Mouse (Mus musculus): Measurements from ENCODE around the gene Gstp3. TPM values are rescaled to one million over a fixed set of nuclear protein-coding genes. Genes with fewer than 3 reads are reported as not detected.
"Not testable (repeated sequence)": the region's sequence is repeated elsewhere in the genome, so short reads cannot be mapped to it uniquely, and the experiment has no call there.

Gstp3 gene
- total RNA-seq, 2 experiments from 2014 or later, result not detected

DNA sequence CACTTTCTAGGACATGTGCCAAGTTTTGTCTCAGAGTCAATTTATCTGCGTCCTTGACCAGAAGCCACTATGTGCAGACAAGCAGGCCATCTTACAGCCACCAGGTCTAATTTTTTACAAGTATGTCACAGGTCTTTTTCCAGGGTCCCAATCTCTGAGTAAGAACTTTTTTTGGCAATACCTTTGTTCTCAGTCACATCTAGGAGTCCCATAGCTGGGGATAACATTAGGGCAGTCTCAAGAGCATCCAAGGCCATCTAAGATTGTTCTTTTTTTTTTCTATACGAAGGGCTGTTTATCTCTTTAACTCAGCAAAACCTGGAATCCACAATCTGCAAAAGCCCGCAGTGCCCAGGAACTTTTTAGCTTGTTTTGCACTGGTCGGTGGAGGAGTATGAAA lies 4.0 kb upstream of the Gstp3 start:
- DNase-seq (ENCODE audit: low spot score in 2 of 2), result not testable (repeated sequence)

DNA sequence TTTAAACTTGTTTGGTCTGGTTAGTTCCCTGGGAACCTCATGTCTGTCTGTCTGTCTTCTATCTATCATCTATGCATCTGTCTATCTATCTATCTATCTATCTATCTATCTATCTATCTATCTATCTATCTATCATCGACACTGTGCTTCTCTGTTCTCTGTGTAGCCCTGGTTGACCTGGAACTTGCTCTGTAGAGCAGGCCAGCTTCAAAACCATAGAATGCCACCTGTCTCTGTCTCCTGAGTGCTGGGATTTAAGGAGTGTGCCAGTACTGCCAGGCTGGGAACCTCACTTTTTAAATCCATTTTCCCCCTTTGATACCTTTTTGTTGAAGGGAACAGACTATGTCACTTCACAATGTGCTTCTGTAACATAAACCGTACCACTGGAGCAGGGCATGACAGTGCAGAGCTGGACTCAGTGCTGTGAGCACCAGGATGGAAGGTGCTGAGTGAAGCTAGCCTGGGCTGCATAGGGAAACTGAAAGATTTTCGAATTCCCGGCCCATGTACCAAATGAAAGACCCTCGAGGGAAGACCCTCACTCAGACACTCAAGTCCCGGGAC lies 1.6 kb upstream of the Gstp3 start:
- DNase-seq (ENCODE audit: low spot score in 2 of 2), result no peak

DNA sequence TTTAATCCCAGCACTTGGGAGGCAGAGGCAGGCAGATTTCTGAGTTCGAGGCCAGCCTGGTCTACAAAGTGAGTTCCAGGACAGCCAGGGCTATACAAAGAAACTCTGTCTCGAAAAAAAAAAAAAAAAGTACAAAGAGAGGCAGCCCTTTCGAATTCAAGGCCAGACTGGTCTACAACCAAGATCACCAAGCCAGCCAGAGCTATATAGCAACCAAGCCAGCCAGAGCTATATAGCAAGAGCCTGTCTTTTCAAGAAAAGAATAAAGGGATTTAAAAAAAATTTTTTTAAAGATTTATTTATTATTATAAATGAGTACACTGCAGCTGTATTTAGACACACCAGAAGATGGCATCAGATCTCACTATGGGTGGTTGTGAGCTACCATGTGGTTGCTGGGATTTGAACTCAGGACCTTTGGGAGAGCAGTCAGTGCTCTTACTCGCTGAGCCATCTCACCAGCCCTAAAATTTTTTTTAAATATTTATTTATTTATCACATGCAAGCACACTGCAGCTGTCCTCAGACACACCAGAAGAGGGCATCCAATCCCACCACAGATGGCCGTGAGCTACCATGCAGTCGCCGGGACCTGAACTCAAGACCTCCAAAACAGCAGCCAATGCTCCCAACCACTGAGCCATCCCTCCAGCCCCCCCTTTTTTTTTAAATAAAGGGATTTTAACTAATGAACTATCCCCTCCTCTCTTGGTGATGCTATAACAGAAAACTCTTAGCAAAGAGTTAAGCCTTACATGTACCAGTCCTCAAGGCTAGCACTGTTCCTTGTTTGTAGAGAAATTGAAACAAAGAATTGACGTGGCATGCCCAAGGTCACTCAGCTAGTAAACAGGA lies 902 bp upstream of the Gstp3 start:
- not testable (repeated sequence) for DNase-seq (ENCODE audit: low spot score in 2 of 2)

DNA sequence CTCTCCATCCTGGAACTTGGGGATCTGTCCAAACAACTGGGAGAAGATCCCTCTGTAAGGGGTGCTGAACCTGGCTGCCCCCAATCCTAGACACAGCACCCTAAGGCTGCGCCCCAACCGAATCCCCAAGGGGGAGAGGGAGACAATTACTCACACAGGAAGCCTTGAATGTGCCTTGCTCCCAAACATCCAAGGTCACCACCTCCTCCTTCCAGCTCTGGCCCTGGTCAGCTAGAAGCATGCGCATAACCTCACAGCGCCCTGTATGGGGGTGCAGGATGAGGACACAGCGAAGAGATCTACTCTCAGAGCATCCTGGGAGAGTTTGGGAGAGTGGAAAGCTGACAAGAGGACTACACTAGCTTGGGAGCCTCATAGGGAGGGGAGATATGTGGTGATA lies 788 bp downstream of the Gstp3 start:
- no peak for DNase-seq (ENCODE audit: low spot score in 2 of 2)

DNA sequence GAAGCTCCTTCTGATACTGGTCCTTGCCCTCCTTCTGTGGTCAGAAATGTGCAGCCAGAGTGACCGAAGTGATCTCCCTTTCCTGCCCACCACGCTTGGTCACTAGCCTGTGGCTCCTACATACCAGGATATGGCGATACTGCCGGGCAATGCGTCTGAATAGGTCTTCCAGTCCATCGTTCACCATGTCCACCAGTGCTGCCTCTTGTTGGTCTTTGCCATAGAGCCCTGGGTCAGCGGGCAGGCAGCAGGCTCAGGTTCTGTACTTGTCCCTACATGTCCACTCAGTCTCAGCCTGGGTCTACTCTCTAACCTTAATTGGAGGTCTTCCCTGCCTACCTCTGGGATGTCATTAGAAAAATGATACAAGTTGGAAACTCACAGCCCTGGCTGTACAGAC lies 1.4 kb downstream of the Gstp3 start:
- DNase-seq (ENCODE audit: low spot score in 2 of 2), result no peak

DNA sequence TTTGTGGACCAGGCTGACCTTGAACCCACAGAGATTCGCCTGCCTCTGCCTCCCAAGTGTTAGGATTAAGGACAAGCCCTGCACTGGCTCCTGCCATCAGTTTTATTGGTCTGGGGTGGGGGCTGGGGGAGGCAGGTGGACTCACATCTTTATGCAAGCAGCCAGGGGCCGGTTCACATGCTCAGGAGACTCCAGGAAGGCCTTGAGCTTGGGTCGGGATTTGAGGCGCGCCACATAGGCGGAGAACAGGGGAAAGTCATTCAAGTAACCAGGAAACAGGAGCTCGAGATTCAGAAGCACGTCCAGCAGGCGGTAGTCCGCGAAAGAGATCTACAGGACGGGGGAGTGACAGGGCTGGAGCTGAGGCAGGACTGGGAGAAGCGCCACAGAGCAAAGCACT lies 2.0 kb downstream of the Gstp3 start:
- DNase-seq (ENCODE audit: low spot score in 2 of 2), result no peak

DNA sequence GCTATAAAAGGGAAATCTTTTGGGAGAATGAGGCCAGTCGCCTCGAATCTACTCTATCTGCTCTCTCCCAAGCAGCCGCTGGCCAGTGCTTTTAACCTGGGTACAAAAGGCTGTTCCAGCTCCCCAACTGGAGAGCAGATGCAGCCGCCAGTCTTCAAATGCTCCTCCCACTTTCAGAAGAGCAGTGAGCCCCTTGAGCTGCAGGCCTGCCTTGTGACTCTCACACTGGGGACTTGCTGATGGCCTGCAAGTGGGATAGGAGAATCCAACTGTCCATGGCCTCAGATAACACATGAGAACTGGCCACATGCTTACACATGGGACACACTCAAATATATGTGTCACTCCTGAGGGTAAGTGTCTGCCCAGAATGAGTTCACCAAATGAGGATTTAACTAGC lies 2.6 kb downstream of the Gstp3 start:
- DNase-seq (ENCODE audit: low spot score in 2 of 2), result no peak

DNA sequence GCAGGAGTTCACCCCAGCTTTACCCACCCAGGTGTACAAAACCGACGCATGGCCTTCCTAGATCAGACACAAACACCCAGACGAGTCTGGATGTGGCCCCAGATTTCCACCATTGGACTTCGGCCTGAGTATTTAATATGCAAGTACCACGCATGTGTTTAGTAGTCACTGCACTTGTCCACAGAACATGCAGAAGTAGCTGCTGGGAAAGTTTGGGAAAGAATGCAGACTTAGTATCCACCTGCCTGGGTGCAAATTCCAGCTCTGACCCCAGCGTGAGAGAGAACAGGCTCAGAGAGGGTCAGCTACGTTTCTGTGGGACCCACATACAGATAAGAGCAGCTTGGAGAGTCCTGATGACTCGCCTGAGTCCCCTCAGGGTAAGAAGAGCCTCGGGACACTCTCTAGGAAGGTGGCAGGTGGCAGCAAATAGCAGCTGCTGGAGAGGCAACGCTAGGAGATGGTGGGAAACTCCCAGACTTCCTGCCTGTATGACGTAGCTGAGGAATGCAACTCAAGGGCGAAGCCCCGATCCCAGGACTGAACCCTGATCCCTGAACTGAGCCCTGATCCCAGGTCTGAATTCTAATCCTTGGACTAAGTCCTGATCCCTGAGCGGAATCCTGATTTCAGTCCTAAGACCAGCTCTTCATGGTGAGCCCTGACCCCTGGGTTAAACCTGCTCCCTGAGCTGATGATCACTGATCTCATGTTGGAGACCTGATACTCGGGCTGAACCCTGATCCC lies 3.2 kb downstream of the Gstp3 start:
- DNase-seq (ENCODE audit: low spot score in 2 of 2), result no peak

DNA sequence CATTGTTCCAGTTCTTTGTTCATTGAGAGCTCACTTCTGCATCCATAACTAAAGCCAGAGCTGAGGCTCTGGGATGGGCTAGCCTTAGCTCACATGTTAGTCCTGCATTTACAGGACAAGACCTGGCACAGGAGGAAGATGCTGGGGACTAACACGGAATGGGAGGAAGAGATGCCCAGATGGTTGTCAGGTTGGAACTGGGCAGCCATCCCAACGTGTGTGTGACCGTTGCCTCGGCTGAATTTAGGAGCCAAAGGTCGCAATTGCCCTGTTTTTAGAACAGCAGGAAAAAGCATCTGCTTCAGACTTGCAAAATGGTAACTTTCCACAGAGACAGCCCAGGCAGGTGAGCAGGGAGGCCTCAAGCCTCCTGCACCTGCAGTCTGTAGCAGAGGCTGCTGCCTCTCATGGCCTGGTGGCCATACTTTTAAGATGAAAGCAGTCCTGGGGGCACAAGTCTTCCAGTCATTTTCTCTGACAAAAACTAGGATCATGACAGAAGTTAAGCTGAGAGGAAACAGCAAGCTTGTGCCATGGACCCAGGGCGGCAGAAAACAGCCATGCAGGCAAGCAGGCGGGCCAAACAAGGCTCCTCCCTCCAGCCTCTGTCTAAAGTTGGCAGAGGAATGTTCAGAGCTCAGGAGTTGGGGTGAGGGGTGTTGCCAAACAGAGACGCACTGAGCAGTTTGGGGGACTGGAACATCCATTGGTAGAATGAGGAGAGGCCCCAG lies 4.0 kb downstream of the Gstp3 start:
- no peak for DNase-seq (ENCODE audit: low spot score in 2 of 2)

DNA sequence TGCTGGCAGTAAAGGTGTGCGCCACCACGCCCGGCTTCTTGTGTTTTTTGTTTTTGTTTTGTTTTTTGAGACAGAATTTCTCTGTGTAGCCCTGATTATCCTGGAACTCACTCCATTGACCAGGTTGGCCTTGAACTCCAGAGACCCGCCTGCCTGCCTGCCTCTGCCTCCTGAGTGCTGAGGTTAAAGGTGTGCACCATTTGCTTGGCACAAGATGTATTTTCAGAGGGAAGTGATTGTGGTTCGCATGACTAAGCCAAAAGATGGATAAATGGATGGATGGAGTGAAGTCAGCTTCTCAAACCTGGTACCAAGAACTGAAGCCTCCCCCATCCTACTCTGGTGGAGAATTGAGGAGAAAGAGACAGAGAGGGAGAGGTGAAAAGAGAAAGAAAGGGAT lies 4.8 kb downstream of the Gstp3 start:
- no peak for DNase-seq (ENCODE audit: low spot score in 2 of 2)

DNA sequence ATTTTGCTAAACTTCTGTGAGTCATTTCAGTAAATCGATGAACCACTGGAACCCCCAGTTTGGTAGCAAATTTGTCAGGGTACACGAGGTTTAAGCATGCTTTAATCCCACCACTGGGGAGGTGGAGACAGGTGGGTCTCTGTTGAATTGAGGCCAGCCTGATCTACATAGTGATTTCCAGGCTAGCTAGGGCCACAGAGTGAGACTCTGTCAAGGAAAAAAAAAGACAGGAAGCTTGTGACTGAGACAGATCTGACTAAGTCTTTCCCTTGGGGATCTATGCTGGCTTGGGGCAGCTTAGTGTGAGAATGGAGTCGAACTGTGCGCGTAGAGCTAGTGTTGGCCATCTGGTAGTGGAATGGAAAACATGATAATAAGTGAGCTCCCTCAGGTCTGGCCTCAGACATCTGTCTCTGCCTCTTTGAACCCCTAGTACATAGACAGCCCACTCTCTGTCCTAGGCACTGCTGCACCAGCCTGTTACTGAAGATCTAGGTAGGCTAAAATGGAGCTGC lies 6.8 kb downstream of the Gstp3 start:
- no peak for DNase-seq (ENCODE audit: low spot score in 2 of 2)

DNA sequence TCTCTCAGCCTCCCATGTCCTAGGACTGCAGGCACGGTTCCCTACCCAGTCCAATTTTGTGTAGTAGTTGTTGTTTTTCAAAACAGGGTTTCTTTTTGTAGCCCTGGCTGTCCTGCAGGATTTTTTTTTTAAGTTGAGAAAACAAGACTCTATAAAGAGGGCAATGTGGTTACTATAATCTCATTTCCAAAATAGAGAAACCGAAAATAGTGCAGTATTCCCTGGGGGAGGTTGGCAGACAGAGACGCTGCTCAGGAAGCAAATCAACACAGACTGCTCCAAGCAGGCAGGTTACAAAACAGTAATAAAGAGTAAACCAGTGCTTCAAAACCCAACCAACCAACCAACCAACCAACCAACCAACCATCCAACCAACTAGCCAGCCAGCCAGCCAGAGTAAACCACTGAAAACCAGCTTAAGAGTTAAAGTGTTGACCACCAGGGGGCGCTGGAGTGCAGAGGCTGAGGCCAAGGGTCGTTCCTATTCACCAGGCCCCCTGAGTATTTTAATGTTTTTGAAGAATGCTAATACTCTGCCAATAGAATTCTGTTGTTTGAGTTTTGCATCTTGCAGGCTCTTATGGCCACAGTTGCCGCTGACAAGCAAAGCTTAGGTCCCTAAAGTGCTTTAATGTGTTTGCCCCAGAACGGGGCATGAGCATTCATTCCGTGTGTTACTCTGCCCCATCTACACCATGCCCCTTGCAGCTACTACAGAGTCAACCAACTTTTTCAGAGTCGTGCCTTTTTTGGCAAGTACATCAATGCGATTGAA lies 7.4 kb downstream of the Gstp3 start:
- DNase-seq (ENCODE audit: low spot score in 2 of 2), result peak in 1 of 2 experiments; percentile 54

DNA sequence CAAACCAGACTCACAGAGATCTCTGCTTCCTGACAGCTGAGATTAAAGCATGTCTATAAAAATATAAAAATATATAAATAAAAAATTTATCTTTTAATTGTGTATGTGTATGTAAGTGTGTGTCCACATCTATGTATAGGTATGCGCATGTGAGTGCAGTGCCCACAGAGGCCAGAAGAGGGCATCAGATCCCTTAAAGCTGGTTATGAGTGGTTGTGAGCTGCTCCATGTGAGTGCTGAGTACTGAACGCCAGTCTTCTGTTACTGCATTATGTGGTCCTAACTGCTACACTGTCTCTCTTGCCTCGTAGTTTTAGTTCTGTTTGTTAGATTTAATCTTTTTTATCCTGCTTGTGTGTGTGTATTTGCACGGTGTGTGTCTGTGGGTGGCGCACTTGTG lies 8.4 kb downstream of the Gstp3 start:
- no peak for DNase-seq (ENCODE audit: low spot score in 2 of 2)

DNA sequence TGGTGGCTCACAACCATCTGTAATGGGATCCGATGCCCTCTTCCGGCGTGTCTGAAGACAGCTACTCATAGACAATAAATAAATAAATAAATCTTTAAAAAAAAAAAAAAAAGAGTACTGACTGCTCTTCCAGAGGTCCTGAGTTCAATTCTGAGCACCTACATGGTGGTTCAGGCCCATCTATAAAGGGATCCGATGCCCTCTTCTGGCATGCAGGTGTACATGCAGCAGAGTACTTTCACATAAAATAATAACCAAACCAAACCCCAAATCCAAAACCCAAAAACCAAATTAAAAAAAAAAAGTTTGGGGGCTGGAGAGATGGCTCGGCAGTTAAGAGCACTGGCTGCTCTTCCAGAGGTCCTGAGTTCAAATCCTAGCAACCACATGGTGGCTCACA lies 10.3 kb downstream of the Gstp3 start:
- DNase-seq (ENCODE audit: low spot score in 2 of 2), result not testable (repeated sequence)

DNA sequence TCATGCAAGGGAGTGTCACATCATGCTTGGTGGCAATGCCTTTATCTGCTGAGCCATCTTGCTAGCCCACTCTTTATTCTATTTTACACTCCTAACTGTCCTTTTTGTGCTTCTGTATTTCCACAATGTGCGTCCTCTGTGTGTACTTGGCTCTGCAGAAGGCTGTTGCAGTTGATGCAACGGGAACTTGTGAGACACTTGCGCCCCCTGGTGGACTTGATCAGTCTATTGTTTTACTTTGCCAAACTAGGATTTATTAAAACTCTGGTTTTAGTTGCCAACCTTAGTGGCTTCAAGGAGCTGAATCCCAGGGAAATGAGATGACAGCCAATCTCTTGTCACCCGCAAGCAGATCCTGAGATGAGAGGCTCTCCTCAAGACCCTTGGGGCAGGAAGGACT lies 11.5 kb downstream of the Gstp3 start:
- DNase-seq (ENCODE audit: low spot score in 2 of 2), result peak in 1 of 2 experiments; percentile 81

DNA sequence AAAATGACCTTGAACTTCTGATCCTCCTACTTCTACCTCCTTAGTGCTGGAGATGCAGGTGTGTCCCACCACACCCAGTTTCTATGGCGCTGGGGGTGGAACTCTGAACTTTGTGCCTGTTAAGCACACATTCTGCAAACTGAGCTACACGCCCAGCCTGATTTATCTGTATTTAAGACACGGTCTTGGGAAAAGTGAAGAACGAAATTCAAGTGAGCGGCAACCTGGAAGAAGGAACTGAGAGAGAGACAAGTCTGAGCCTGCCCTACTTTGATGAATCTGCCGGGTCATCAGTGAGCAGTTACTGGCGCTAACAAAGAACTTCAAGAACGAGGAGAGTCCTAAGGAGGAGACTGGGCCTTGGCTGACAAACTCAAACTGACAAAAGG lies 12.5 kb downstream of the Gstp3 start:
- no peak for DNase-seq (ENCODE audit: low spot score in 2 of 2)

DNA sequence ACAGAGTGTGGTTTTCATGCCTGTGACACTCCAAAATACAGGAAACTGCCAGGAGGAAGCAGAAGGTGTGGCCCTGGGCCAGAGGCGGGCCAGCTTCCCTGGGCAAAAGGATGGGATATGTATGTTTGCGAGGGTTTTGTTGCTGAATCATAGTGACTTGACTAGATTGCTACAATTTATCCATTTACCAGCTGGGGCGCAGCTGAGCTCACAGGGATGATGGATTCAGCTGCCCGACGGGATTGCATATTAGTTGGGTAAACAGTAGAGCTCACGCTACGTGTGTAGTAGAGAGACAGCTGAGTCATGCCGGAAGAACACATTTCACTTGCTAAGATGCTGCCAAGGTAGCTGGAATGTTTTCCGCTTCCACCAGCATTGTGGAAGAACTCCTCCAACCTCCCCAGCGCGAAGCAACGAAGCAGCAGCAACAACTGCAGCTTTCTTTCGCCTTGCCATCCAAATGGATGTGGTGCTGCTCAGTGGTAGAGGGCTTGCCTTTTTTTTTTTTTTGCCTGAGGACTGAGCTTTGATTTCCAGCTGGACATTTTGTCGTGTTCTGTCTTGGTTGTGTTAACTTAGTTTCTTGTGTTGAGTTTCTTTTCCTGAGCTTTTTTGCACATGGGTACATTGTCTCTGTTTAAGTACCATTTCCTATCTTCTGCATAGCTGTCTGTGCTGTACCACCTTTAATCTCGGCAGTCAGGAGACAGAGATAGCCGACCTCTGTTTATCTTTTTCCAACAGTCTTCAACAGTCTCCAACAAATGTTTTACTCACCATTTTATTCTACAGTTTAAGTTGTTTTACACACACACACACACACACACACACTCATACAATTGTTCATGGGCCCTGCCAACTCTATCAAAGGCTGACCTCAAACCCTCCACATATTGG lies 13.2 kb downstream of the Gstp3 start, which contains the start of gene Gstp2:
Gene Gstp2, minus strand, starts transcription at position 58 of the 900 bp plus-strand sequence.
- DNase-seq (ENCODE audit: low spot score in 2 of 2), result peak; percentile 79 to 91

DNA sequence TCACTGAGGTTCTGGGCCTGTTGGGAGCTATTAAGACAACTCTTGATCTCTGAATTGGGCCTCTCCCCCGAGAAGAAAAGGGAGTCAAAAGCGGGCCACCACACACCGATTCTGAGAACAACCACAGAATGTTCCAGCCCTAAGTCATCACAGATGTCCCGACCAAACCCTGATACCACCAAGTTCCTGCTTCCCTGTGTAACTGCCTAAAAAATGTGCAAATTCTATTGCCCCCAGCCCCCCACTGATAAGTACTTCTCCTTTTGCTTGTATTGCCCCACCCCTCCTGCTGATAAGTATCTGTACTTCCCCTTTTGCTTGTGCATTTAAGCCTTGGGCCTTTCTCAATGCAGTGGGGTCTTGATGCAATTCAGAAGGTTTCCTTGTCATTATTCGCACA lies 15.3 kb downstream of the Gstp3 start:
- DNase-seq (ENCODE audit: low spot score in 2 of 2), result not testable (repeated sequence)

DNA sequence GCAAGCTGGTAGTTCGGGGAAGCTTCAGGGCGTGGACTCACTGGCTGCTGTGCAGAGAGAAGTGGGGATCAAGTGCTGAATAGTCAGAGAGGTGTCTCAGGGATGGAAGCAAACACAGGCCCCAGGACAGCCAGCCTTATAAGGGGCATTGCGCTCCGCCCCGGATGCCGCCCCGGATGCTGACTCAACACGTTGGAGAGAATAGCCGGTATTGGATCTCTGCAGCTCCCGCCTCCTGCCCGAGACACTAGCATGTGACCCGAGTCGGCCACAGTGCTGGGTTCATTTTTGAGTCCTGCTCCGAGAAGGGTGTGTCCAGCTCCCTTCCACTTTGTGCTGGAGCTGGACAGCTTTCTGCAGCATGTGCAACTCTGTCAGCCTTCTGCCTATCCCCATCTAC lies 17.2 kb downstream of the Gstp3 start:
- no peak for DNase-seq (ENCODE audit: low spot score in 2 of 2)

Data from layer of hippocampus, adult 18-20 months (tissue).